Mouse (Mus musculus): ENCODE results near the gene Pik3r1. TPM values are rescaled to one million over a fixed set of nuclear protein-coding genes. Genes with fewer than 3 reads are reported as not detected.

Pik3r1 gene
- polyA plus RNA-seq, 1 experiment from 2014 or later, result 51.3 TPM

- Histone ChIP-seq H3K27ac (ENCODE audit: low read depth, low read length) (peak overlapping the region; percentile 48), H3K27me3 (replicated peaks; ENCODE audit: control insufficient read depth, insufficient read depth, low read length) (no peaks in the 10 kb centered on the region), H3K4me2 (ENCODE audit: low read length) (peak overlapping the region; percentile 60), H3K36me3 (ENCODE audit: control insufficient read depth, insufficient read depth, low read length) (no peaks in the 10 kb centered on the region), H3K4me1 (ENCODE audit: control insufficient read depth, insufficient read depth, low read depth, low read length) (peaks cover 6% of the 10 kb centered on the region; the same call in 1 of the 2 replicates), H3K9ac (ENCODE audit: low read depth, low read length) (peak overlapping the region; percentile 59; the same call in 1 of the 2 replicates), H3K9me3 (ENCODE audit: control insufficient read depth, low read length) (no peaks in the 10 kb centered on the region), H3K4me3 (ENCODE audit: low read length) (peak overlapping the region; percentile 43)
- 18% methylated on average over 10 of the region's 10 CpGs for WGBS
- ATAC-seq, result no peak; the same call in 1 of the 2 replicates
Measured at GRCm38 (mm10) chr13:101800833-101801371, 32.9 kb upstream of the Pik3r1 start.

GRCm38 (mm10) chr13:101800021-101800596, 32.1 kb upstream of the Pik3r1 start:
- H3K27ac ChIP-seq (ENCODE audit: low read depth, low read length), result no peak overlapping the region
- ATAC-seq, result no peak

GRCm38 (mm10) chr13:101799318-101799717, 31.3 kb upstream of the Pik3r1 start:
- Histone ChIP-seq H3K9me3 (ENCODE audit: control insufficient read depth, low read length) (no peaks in the 10 kb centered on the region), H3K4me1 (ENCODE audit: control insufficient read depth, insufficient read depth, low read depth, low read length) (peaks cover 6% of the 10 kb centered on the region; the same call in 1 of the 2 replicates), H3K4me3 (ENCODE audit: low read length) (no peak overlapping the region), H3K9ac (ENCODE audit: low read depth, low read length) (no peak overlapping the region), H3K36me3 (ENCODE audit: control insufficient read depth, insufficient read depth, low read length) (no peaks in the 10 kb centered on the region), H3K27ac (ENCODE audit: low read depth, low read length) (no peak overlapping the region), H3K4me2 (ENCODE audit: low read length) (no peak overlapping the region), H3K27me3 (replicated peaks; ENCODE audit: control insufficient read depth, insufficient read depth, low read length) (no peaks in the 10 kb centered on the region)
- ATAC-seq, result no peak
- 94% methylated on average over 2 of the region's 2 CpGs for WGBS

More at GRCm38 (mm10) chr13:101800021-101800596, 32.1 kb upstream of the Pik3r1 start:
- peaks cover 6% of the 10 kb centered on the region; the same call in 1 of the 2 replicates for H3K4me1 ChIP-seq (ENCODE audit: control insufficient read depth, insufficient read depth, low read depth, low read length)
- WGBS, result 69% methylated on average over 13 of the region's 13 CpGs
- no peaks in the 10 kb centered on the region for H3K36me3 ChIP-seq (ENCODE audit: control insufficient read depth, insufficient read depth, low read length)
- no peak overlapping the region for H3K9ac ChIP-seq (ENCODE audit: low read depth, low read length)
- H3K4me2 ChIP-seq (ENCODE audit: low read length), result no peak overlapping the region
- no peaks in the 10 kb centered on the region for H3K27me3 ChIP-seq (replicated peaks; ENCODE audit: control insufficient read depth, insufficient read depth, low read length)
- no peaks in the 10 kb centered on the region for H3K9me3 ChIP-seq (ENCODE audit: control insufficient read depth, low read length)
- H3K4me3 ChIP-seq (ENCODE audit: low read length), result no peak overlapping the region

GRCm38 (mm10) chr13:101798522-101798921, 30.5 kb upstream of the Pik3r1 start:
- Histone ChIP-seq H3K4me3 (ENCODE audit: low read length) (no peak overlapping the region), H3K27ac (ENCODE audit: low read depth, low read length) (no peak overlapping the region), H3K4me2 (ENCODE audit: low read length) (no peak overlapping the region), H3K36me3 (ENCODE audit: control insufficient read depth, insufficient read depth, low read length) (no peaks in the 10 kb centered on the region), H3K9ac (ENCODE audit: low read depth, low read length) (no peak overlapping the region), H3K9me3 (ENCODE audit: control insufficient read depth, low read length) (no peaks in the 10 kb centered on the region), H3K4me1 (ENCODE audit: control insufficient read depth, insufficient read depth, low read depth, low read length) (peaks cover 6% of the 10 kb centered on the region; the same call in 1 of the 2 replicates), H3K27me3 (replicated peaks; ENCODE audit: control insufficient read depth, insufficient read depth, low read length) (no peaks in the 10 kb centered on the region)
- ATAC-seq, result no peak
- WGBS, result 89% methylated on average over 4 of the region's 4 CpGs

GRCm38 (mm10) chr13:101796983-101797382, 29.0 kb upstream of the Pik3r1 start:
- no peaks in the 10 kb centered on the region for H3K9me3 ChIP-seq (ENCODE audit: control insufficient read depth, low read length)
- H3K36me3 ChIP-seq (ENCODE audit: control insufficient read depth, insufficient read depth, low read length), result no peaks in the 10 kb centered on the region
- 51% methylated on average over 6 of the region's 6 CpGs for WGBS
- peaks cover 6% of the 10 kb centered on the region; the same call in 1 of the 2 replicates for H3K4me1 ChIP-seq (ENCODE audit: control insufficient read depth, insufficient read depth, low read depth, low read length)
- no peak for ATAC-seq
- H3K27me3 ChIP-seq (replicated peaks; ENCODE audit: control insufficient read depth, insufficient read depth, low read length), result no peaks in the 10 kb centered on the region
- no peak overlapping the region for H3K27ac ChIP-seq (ENCODE audit: low read depth, low read length)
- H3K4me3 ChIP-seq (ENCODE audit: low read length), result no peak overlapping the region
- H3K9ac ChIP-seq (ENCODE audit: low read depth, low read length), result no peak overlapping the region
- no peak overlapping the region for H3K4me2 ChIP-seq (ENCODE audit: low read length)

- no peaks in the 10 kb centered on the region for H3K36me3 ChIP-seq (ENCODE audit: control insufficient read depth, insufficient read depth, low read length)
- no peak overlapping the region for H3K4me2 ChIP-seq (ENCODE audit: low read length)
- no peak overlapping the region for H3K27ac ChIP-seq (ENCODE audit: low read depth, low read length)
- H3K9me3 ChIP-seq (ENCODE audit: control insufficient read depth, low read length), result no peaks in the 10 kb centered on the region
- H3K4me3 ChIP-seq (ENCODE audit: low read length), result no peak overlapping the region
- no peaks in the 10 kb centered on the region for H3K27me3 ChIP-seq (replicated peaks; ENCODE audit: control insufficient read depth, insufficient read depth, low read length)
- H3K4me1 ChIP-seq (ENCODE audit: control insufficient read depth, insufficient read depth, low read depth, low read length), result no peaks in the 10 kb centered on the region
- no peak for ATAC-seq
- H3K9ac ChIP-seq (ENCODE audit: low read depth, low read length), result no peak overlapping the region
- 67% methylated on average over 4 of the region's 4 CpGs for WGBS
Measured at GRCm38 (mm10) chr13:101785705-101786104, 17.7 kb upstream of the Pik3r1 start.

- no peaks in the 10 kb centered on the region for H3K4me1 ChIP-seq (ENCODE audit: control insufficient read depth, insufficient read depth, low read depth, low read length)
- WGBS, result 93% methylated on average over 13 of the region's 13 CpGs
- H3K36me3 ChIP-seq (ENCODE audit: control insufficient read depth, insufficient read depth, low read length), result no peaks in the 10 kb centered on the region
- no peaks in the 10 kb centered on the region for H3K27me3 ChIP-seq (replicated peaks; ENCODE audit: control insufficient read depth, insufficient read depth, low read length)
- H3K4me3 ChIP-seq (ENCODE audit: low read length), result no peak overlapping the region
- no peak for ATAC-seq
- H3K27ac ChIP-seq (ENCODE audit: low read depth, low read length), result no peak overlapping the region
- H3K9ac ChIP-seq (ENCODE audit: low read depth, low read length), result no peak overlapping the region
- no peaks in the 10 kb centered on the region for H3K9me3 ChIP-seq (ENCODE audit: control insufficient read depth, low read length)
- no peak overlapping the region for H3K4me2 ChIP-seq (ENCODE audit: low read length)
Measured at GRCm38 (mm10) chr13:101784651-101785289, 16.8 kb upstream of the Pik3r1 start.

GRCm38 (mm10) chr13:101779011-101779410, 11.0 kb upstream of the Pik3r1 start:
- no peak overlapping the region for H3K4me2 ChIP-seq (ENCODE audit: low read length)
- H3K36me3 ChIP-seq (ENCODE audit: control insufficient read depth, insufficient read depth, low read length), result no peaks in the 10 kb centered on the region
- H3K4me1 ChIP-seq (ENCODE audit: control insufficient read depth, insufficient read depth, low read depth, low read length), result peaks cover 2% of the 10 kb centered on the region
- ATAC-seq, result no peak
- no peak overlapping the region for H3K9ac ChIP-seq (ENCODE audit: low read depth, low read length)
- no peaks in the 10 kb centered on the region for H3K27me3 ChIP-seq (replicated peaks; ENCODE audit: control insufficient read depth, insufficient read depth, low read length)
- H3K4me3 ChIP-seq (ENCODE audit: low read length), result no peak overlapping the region
- no peak overlapping the region for H3K27ac ChIP-seq (ENCODE audit: low read depth, low read length)
- no peaks in the 10 kb centered on the region for H3K9me3 ChIP-seq (ENCODE audit: control insufficient read depth, low read length)
- WGBS, result 90% methylated on average over 4 of the region's 4 CpGs

GRCm38 (mm10) chr13:101777851-101778250, 9.8 kb upstream of the Pik3r1 start:
- Histone ChIP-seq H3K4me1 (ENCODE audit: control insufficient read depth, insufficient read depth, low read depth, low read length) (peaks cover 2% of the 10 kb centered on the region), H3K27ac (ENCODE audit: low read depth, low read length) (no peak overlapping the region), H3K9me3 (ENCODE audit: control insufficient read depth, low read length) (no peaks in the 10 kb centered on the region), H3K36me3 (ENCODE audit: control insufficient read depth, insufficient read depth, low read length) (no peaks in the 10 kb centered on the region), H3K27me3 (replicated peaks; ENCODE audit: control insufficient read depth, insufficient read depth, low read length) (no peaks in the 10 kb centered on the region), H3K4me3 (ENCODE audit: low read length) (no peak overlapping the region), H3K4me2 (ENCODE audit: low read length) (no peak overlapping the region), H3K9ac (ENCODE audit: low read depth, low read length) (no peak overlapping the region)
- WGBS, result 53% methylated on average over 3 of the region's 3 CpGs
- peak; percentile 37; the same call in 1 of the 2 replicates for ATAC-seq

Data from hindbrain, embryonic 16.5 days (tissue).